Mouse (Mus musculus): ENCODE measurements around the gene Tmcc3.

- TF ChIP-seq CTCF (conservative IDR thresholded peaks at IDR 0.05; ENCODE audit: low read length) = no peak
- TF ChIP-seq NANOG (IDR thresholded peaks at IDR 0.05; ENCODE audit: borderline replicate concordance, low read length) = no peak
These were observed 42.7 kb downstream of the Tmcc3 start for GRCm38 (mm10) chr10:94354427-94354826.
